Mouse (Mus musculus) stomach, embryonic 15.5 days (tissue): ENCODE data around the gene Manba. TPM values are rescaled to one million over a fixed set of nuclear protein-coding genes. Genes with fewer than 3 reads are reported as not detected.

ENCODE experiments used
- ATAC-seq: fragments of 200-750 bp; cut with Nextera tagmentation; 2 replicates; pipeline ENCODE4 v1.8.0; 2017; ENCODE audit warnings: low read depth, moderate number of reproducible peaks, moderate TSS enrichment; ENCODE audit not compliant: insufficient read depth, low FRiP score
- H3K27ac ChIP-seq: fragments of 300-500 bp; sonication (generic); 2 replicates; pipeline ENCODE4 v1.5.1; 2015; ENCODE audit warnings: mild to moderate bottlenecking, inconsistent platforms
- H3K27me3 ChIP-seq: fragments of 300-500 bp; sonication (generic); replicated peaks from 2 replicates; pipeline ENCODE4 v1.6.1; 2015; ENCODE audit warnings: inconsistent platforms
- H3K36me3 ChIP-seq: fragments of 300-500 bp; sonication (generic); 2 replicates; pipeline ENCODE4 v1.6.1; 2015; ENCODE audit warnings: inconsistent platforms
- H3K4me1 ChIP-seq: fragments of 300-500 bp; sonication (generic); 2 replicates; pipeline ENCODE4 v1.6.1; 2015; ENCODE audit warnings: inconsistent platforms
- H3K4me2 ChIP-seq: fragments of 300-500 bp; sonication (generic); 2 replicates; pipeline ENCODE4 v1.6.1; 2015; ENCODE audit warnings: mild to moderate bottlenecking, inconsistent platforms
- H3K4me3 ChIP-seq: fragments of 300-500 bp; sonication (generic); replicated peaks from 2 replicates; pipeline ENCODE4 v1.5.1; 2015; ENCODE audit warnings: inconsistent platforms
- H3K9ac ChIP-seq: fragments of 300-500 bp; sonication (generic); 2 replicates; pipeline ENCODE4 v1.6.1; 2015; ENCODE audit warnings: inconsistent platforms
- H3K9me3 ChIP-seq: fragments of 300-500 bp; sonication (generic); 2 replicates; pipeline ENCODE4 v1.6.1; 2016; ENCODE audit warnings: inconsistent platforms
- WGBS: fragments of 180-500 bp; shearing (Covaris S2); methylation state at CpG from one replicate; pipeline ENCODE4 v1.1.7; 2015; 5-methylcytosine and 5-hydroxymethylcytosine counted together
- polyA plus RNA-seq: library from polyadenylated mRNA; unstranded; fragments of >200 nt; fragmentation: Nextera tagmentation; extraction: Ambion mirVana; gene quantifications from 2 replicates; pipeline ENCODE4 v1.2.1, GENCODE M21; 2015

The Manba gene
- polyA plus RNA-seq, 1 experiment from 2014 or later = 13.5 TPM

- Histone ChIP-seq H3K27me3 (no peaks in the 10 kb centered on the region), H3K4me3 (no peak overlapping the region), H3K4me2 (no peak overlapping the region), H3K36me3 (peaks cover 40% of the 10 kb centered on the region), H3K9me3 (no peaks in the 10 kb centered on the region), H3K27ac (no peak overlapping the region), H3K9ac (no peak overlapping the region), H3K4me1 (peaks cover 14% of the 10 kb centered on the region)
- ATAC-seq = no peak
- 68% methylated on average over 5 of the region's 5 CpGs for WGBS
Measured at GRCm38 (mm10) chr3:135591376-135591775, 106.0 kb downstream of the Manba start.

DNA sequence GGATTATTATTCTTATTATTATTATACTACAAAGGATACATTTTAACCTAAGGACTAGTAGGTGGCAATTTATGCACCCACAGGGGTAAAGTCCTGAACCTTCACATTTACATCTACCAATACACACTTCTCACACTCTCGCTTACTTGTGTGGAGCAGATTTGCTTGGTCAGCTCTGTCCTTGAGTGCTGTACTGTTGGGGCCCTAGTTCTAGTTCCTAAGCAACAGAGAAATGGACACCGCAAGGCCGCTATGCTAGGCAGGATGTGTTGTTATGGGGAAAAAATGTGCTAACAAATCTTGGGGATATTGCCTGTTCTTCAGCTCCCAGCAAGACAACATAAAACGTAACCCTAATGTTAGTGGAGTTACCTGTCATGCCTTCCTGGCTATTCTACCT lies 106.6 kb downstream of the Manba start:
- no peak overlapping the region for H3K4me3 ChIP-seq
- WGBS = 85% methylated on average over 4 of the region's 4 CpGs
- peaks cover 40% of the 10 kb centered on the region for H3K36me3 ChIP-seq
- no peak overlapping the region for H3K4me2 ChIP-seq
- H3K27ac ChIP-seq = no peak overlapping the region
- H3K9ac ChIP-seq = no peak overlapping the region
- no peaks in the 10 kb centered on the region for H3K27me3 ChIP-seq
- H3K9me3 ChIP-seq = no peaks in the 10 kb centered on the region
- peaks cover 14% of the 10 kb centered on the region for H3K4me1 ChIP-seq
- ATAC-seq = no peak

GRCm38 (mm10) chr3:135594238-135594917 lies 109.0 kb downstream of the Manba start:
- 51% methylated on average over 21 of the region's 21 CpGs for WGBS
- Histone ChIP-seq H3K9ac (no peak overlapping the region), H3K27me3 (no peaks in the 10 kb centered on the region), H3K4me3 (no peak overlapping the region), H3K36me3 (peaks cover 28% of the 10 kb centered on the region), H3K27ac (peak overlapping the region; percentile 61; the same call in 1 of the 2 replicates), H3K4me2 (no peak overlapping the region), H3K4me1 (peaks cover 14% of the 10 kb centered on the region), H3K9me3 (no peaks in the 10 kb centered on the region)
- ATAC-seq = peak; percentile 15; the same call in 1 of the 2 replicates

DNA sequence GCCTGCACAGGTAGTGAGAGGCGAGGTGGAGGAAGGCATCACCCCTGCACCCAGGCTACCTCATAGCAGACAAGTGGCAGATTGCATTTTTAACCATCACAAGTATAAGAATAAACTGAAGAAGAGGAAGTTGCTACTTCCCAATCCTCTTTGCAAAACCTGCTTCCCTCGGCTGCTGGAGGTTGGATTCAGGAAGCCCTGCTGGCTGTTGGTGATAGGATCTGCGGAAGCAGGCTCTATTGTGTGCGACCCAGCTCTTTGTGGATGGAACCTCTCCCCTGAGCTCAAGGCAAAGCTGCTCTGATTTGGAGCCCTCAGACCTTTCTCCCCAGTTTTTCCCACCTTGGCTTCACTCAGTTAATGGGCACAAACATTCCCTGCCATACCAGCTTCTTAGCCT lies 111.6 kb downstream of the Manba start:
- Histone ChIP-seq H3K27me3 (no peaks in the 10 kb centered on the region), H3K9ac (no peak overlapping the region), H3K4me3 (no peak overlapping the region), H3K27ac (peak overlapping the region; percentile 67), H3K9me3 (no peaks in the 10 kb centered on the region), H3K4me1 (peaks cover 10% of the 10 kb centered on the region), H3K36me3 (peaks cover 27% of the 10 kb centered on the region), H3K4me2 (no peak overlapping the region)
- 75% methylated on average over 4 of the region's 4 CpGs for WGBS
- ATAC-seq = no peak

DNA sequence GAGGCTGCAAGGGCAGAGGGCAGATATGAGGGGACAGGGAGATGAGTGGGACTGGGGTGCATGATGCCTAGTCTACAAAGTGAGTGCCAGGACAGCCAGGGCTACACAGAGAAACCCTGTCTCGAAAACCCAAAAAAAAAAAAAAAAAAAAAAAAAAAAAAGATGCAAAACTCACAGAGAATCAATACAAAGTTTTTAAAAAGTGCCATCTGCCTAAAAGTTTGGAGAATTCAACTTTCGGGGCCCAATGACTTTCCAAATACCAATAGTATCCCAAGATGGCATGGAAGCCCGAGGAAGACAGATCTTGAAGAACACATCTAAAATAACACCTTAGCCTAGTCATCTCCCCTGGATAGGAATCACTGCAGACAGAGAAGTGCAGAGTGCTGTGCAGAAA lies 112.9 kb downstream of the Manba start:
- Histone ChIP-seq H3K9ac (no peak overlapping the region), H3K9me3 (no peaks in the 10 kb centered on the region), H3K27ac (peak overlapping the region; percentile 67; the same call in 1 of the 2 replicates), H3K4me3 (no peak overlapping the region), H3K36me3 (peaks cover 26% of the 10 kb centered on the region), H3K4me1 (peaks cover 10% of the 10 kb centered on the region), H3K27me3 (no peaks in the 10 kb centered on the region), H3K4me2 (no peak overlapping the region)
- WGBS = 80% methylated on average over 3 of the region's 3 CpGs
- no peak for ATAC-seq

DNA sequence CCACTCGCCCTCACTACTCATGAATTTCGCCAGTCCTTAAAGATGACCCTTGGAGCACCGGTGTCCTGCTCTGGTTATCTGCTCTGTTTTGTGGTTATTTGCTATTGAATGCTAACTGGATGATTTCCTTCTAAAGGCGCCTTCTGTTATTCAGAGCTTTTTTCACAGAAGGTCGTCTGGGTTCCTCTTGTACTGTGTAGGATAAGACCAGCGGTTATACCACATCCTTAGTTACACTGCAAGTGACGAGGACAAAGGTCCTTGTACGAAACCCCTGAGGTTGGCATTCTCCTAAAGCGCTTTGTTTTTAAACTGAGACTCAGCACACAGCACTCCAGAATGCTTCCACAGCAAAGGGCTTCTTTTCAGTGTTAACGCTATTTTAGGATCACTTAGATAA lies 117.3 kb downstream of the Manba start:
- Histone ChIP-seq H3K4me2 (no peak overlapping the region), H3K27ac (no peak overlapping the region), H3K9ac (no peak overlapping the region), H3K4me3 (no peak overlapping the region), H3K4me1 (peaks cover 7% of the 10 kb centered on the region), H3K27me3 (no peaks in the 10 kb centered on the region), H3K9me3 (no peaks in the 10 kb centered on the region), H3K36me3 (peaks cover 24% of the 10 kb centered on the region)
- no peak for ATAC-seq
- 84% methylated on average over 10 of the region's 10 CpGs for WGBS

- Histone ChIP-seq H3K27me3 (no peaks in the 10 kb centered on the region), H3K9ac (no peak overlapping the region), H3K4me1 (peaks cover 7% of the 10 kb centered on the region), H3K36me3 (peaks cover 30% of the 10 kb centered on the region), H3K27ac (peak overlapping the region; percentile 77; the same call in 1 of the 2 replicates), H3K9me3 (no peaks in the 10 kb centered on the region), H3K4me2 (no peak overlapping the region), H3K4me3 (no peak overlapping the region)
- 72% methylated on average over 10 of the region's 10 CpGs for WGBS
- no peak for ATAC-seq
Measured at GRCm38 (mm10) chr3:135604626-135605417, 119.4 kb downstream of the Manba start.

DNA sequence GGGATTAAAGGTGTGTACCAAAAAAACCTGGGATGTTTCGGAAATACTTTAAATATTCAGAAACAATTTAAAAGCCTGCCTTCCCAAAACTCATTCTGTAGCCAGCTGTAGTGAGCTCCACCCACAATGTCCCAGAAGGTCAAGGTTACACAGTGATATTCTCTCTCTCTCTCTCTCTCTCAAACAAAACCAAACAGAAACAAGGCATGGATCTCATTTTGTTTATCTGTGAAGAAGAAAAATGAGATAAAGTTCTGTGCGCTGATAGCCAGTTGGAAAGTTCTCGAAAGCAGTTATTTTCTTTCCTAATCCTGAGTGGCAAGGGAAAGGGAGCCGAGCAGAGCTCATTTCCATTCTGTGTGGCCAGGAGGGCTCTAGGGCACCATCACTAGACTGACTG lies 120.1 kb downstream of the Manba start:
- Histone ChIP-seq H3K27ac (peak overlapping the region; percentile 53), H3K36me3 (peaks cover 31% of the 10 kb centered on the region), H3K4me3 (no peak overlapping the region), H3K4me2 (no peak overlapping the region), H3K9ac (no peak overlapping the region), H3K9me3 (no peaks in the 10 kb centered on the region), H3K27me3 (no peaks in the 10 kb centered on the region), H3K4me1 (peaks cover 7% of the 10 kb centered on the region)
- ATAC-seq = no peak
- 39% methylated on average over 4 of the region's 4 CpGs for WGBS

DNA sequence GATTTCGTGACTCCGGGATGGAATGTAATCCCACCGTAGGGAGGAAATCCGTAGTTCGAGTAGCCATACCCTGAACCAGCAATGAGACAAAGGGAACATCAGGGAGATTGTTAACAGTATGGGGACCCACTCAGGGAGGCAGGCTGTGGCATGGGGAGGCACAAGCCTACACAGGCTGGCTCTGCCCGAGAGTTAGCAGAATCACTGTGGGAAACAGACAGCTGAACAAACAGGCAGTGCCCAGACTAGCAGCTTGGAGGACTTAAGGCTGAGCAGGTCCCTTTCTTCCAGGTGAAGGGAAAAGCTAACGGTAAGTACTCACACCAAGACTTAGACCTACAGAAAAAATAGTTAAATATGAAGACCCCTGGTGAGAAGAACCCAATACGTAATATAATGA lies 121.2 kb downstream of the Manba start:
- Histone ChIP-seq H3K4me2 (no peak overlapping the region), H3K36me3 (peaks cover 23% of the 10 kb centered on the region; the same call in 1 of the 2 replicates), H3K4me1 (peaks cover 7% of the 10 kb centered on the region), H3K9me3 (no peaks in the 10 kb centered on the region), H3K27ac (0 out of 2 replicates have a peak overlapping the region, but pooled peaks have one; percentile 36), H3K27me3 (no peaks in the 10 kb centered on the region), H3K4me3 (no peak overlapping the region), H3K9ac (no peak overlapping the region)
- peak; percentile 54; the same call in 1 of the 2 replicates for ATAC-seq
- 71% methylated on average over 8 of the region's 8 CpGs for WGBS

DNA sequence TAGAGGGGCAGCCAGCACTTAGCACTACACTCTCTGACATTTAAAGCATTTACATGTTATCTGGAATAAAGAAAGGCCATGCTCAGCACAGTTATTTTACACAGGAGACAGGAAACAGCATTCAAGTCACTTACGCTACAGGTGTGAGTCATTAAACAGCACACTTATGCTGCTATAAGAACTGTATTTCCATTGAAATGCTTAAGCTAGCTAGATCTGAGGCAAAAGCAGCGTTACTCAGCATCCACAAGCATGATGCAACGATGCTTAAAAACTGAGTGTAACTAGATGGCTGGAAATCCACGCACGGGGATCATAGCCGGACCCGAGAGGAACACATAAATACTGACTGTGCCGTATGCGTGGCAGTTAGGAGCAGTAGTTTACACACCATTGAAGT lies 121.6 kb downstream of the Manba start:
- Histone ChIP-seq H3K4me2 (no peak overlapping the region), H3K27me3 (no peaks in the 10 kb centered on the region), H3K27ac (0 out of 2 replicates have a peak overlapping the region, but pooled peaks have one; percentile 28), H3K9me3 (no peaks in the 10 kb centered on the region), H3K4me3 (no peak overlapping the region), H3K36me3 (peaks cover 23% of the 10 kb centered on the region; the same call in 1 of the 2 replicates), H3K9ac (no peak overlapping the region), H3K4me1 (peaks cover 7% of the 10 kb centered on the region)
- WGBS = 67% methylated on average over 9 of the region's 9 CpGs
- ATAC-seq = no peak

- H3K4me2 ChIP-seq = peak overlapping the region; percentile 19; the same call in 1 of the 2 replicates
- 77% methylated on average over 24 of the region's 24 CpGs for WGBS
- H3K9ac ChIP-seq = no peak overlapping the region
- H3K36me3 ChIP-seq = peaks cover 22% of the 10 kb centered on the region
- no peaks in the 10 kb centered on the region for H3K9me3 ChIP-seq
- H3K27me3 ChIP-seq = no peaks in the 10 kb centered on the region
- no peak for ATAC-seq
- peaks cover 7% of the 10 kb centered on the region for H3K4me1 ChIP-seq
- no peak overlapping the region for H3K4me3 ChIP-seq
- H3K27ac ChIP-seq = peak overlapping the region; percentile 48; the same call in 1 of the 2 replicates
Measured at GRCm38 (mm10) chr3:135607660-135608473, 122.5 kb downstream of the Manba start.
